Mouse (Mus musculus) heart, postnatal 0 days (tissue): Measurements from ENCODE around the gene Macrod1.

Experiments used
- CTCF ChIP-seq: IDR thresholded peaks from 2 replicates; pipeline ENCODE4 v1.5.1; 2016; ENCODE audit warnings: antibody characterized with exemption, control low read depth, low read depth
- EP300 ChIP-seq: IDR thresholded peaks from 2 replicates; pipeline ENCODE4 v1.6.1; 2016; ENCODE audit warnings: antibody characterized with exemption, low read depth

DNA sequence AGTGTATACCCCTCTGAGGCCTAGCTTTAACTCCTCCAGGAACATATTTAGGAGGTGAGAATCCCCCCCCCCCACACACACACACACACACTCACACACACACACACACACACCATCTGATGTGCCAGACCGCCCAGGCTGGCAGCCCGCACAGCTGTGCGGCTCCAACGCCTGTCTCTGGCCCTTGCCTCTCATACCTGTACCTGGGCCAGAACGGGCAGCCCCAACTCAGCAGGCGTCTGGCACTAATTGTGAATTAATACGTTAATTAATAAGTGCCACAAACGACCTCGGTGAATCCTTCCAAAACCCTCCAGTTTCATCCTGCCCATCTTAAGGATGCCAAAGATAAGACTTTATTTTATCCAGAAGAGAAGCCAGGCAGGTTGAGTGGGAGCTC is 76.8 kb downstream of the Macrod1 start:
- no peak for TF ChIP-seq CTCF
- no peak for TF ChIP-seq EP300
